Mouse (Mus musculus): ENCODE results near the gene Slc39a7. TPM values are rescaled to one million over a fixed set of nuclear protein-coding genes. Genes with fewer than 3 reads are reported as not detected.
"Not testable (repeated sequence)": the region's sequence is repeated elsewhere in the genome, so short reads cannot be mapped to it uniquely, and the experiment has no call there.

Gene Slc39a7
- polyA plus RNA-seq, 1 experiment = 92.7 TPM

GRCm38 (mm10) chr17:33991788-33992664, 39.5 kb downstream of the Slc39a7 start:
- H3K4me3 ChIP-seq (ENCODE audit: insufficient read depth, low read length) = no peak overlapping the region
- no peak overlapping the region for H3K27ac ChIP-seq (ENCODE audit: insufficient read depth, low read length)
- H3K4me1 ChIP-seq (ENCODE audit: control insufficient read depth, insufficient read depth, low read length) = no peaks in the 10 kb centered on the region
- TF ChIP-seq POLR2A (IDR thresholded peaks at IDR 0.05; ENCODE audit: extremely low read depth, insufficient read depth, low read length) (no peak), CTCF (IDR thresholded peaks at IDR 0.05; ENCODE audit: extremely low read depth, insufficient read depth, low read length) (peak; percentile 72)

- not testable (repeated sequence) for H3K4me1 ChIP-seq (ENCODE audit: control insufficient read depth, insufficient read depth, low read length); H3K27ac ChIP-seq (ENCODE audit: insufficient read depth, low read length); H3K4me3 ChIP-seq (ENCODE audit: insufficient read depth, low read length)
- TF ChIP-seq CTCF (IDR thresholded peaks at IDR 0.05; ENCODE audit: extremely low read depth, insufficient read depth, low read length) = peak; percentile 51
Measured at GRCm38 (mm10) chr17:33982136-33982535, 49.3 kb downstream of the Slc39a7 start.

GRCm38 (mm10) chr17:33981192-33981909, 50.1 kb downstream of the Slc39a7 start:
- Histone ChIP-seq H3K4me3 (ENCODE audit: insufficient read depth, low read length) (peak overlapping the region; percentile 33), H3K27ac (ENCODE audit: insufficient read depth, low read length) (peak overlapping the region; percentile 59)
- H3K4me1 ChIP-seq (ENCODE audit: control insufficient read depth, insufficient read depth, low read length) = not testable (repeated sequence)
- peak; percentile 72 for TF ChIP-seq POLR2A (IDR thresholded peaks at IDR 0.05; ENCODE audit: extremely low read depth, insufficient read depth, low read length)
- TF ChIP-seq CTCF (IDR thresholded peaks at IDR 0.05; ENCODE audit: extremely low read depth, insufficient read depth, low read length) = peak; percentile 29; the same call in 1 of the 2 replicates

- peak overlapping the region; percentile 22 for H3K27ac ChIP-seq (ENCODE audit: insufficient read depth, low read length)
- TF ChIP-seq POLR2A (IDR thresholded peaks at IDR 0.05; ENCODE audit: extremely low read depth, insufficient read depth, low read length) = no peak
- no peak for TF ChIP-seq CTCF (IDR thresholded peaks at IDR 0.05; ENCODE audit: extremely low read depth, insufficient read depth, low read length)
- H3K4me3 ChIP-seq (ENCODE audit: insufficient read depth, low read length) = no peak overlapping the region
- H3K4me1 ChIP-seq (ENCODE audit: control insufficient read depth, insufficient read depth, low read length) = no peaks in the 10 kb centered on the region
Measured at GRCm38 (mm10) chr17:33980181-33981035, 51.1 kb downstream of the Slc39a7 start.

- Histone ChIP-seq H3K27ac (ENCODE audit: insufficient read depth, low read length) (no peak overlapping the region), H3K4me3 (ENCODE audit: insufficient read depth, low read length) (no peak overlapping the region), H3K4me1 (ENCODE audit: control insufficient read depth, insufficient read depth, low read length) (no peaks in the 10 kb centered on the region)
- TF ChIP-seq CTCF (IDR thresholded peaks at IDR 0.05; ENCODE audit: extremely low read depth, insufficient read depth, low read length) = no peak
- TF ChIP-seq POLR2A (IDR thresholded peaks at IDR 0.05; ENCODE audit: extremely low read depth, insufficient read depth, low read length) = no peak
Measured at GRCm38 (mm10) chr17:33979512-33980050, 51.9 kb downstream of the Slc39a7 start.

GRCm38 (mm10) chr17:33978631-33979031, 52.9 kb downstream of the Slc39a7 start:
- H3K4me3 ChIP-seq (ENCODE audit: insufficient read depth, low read length) = peak overlapping the region; percentile 38
- H3K4me1 ChIP-seq (ENCODE audit: control insufficient read depth, insufficient read depth, low read length) = no peaks in the 10 kb centered on the region
- TF ChIP-seq POLR2A (IDR thresholded peaks at IDR 0.05; ENCODE audit: extremely low read depth, insufficient read depth, low read length) = peak; percentile 36; the same call in 1 of the 2 replicates
- TF ChIP-seq CTCF (IDR thresholded peaks at IDR 0.05; ENCODE audit: extremely low read depth, insufficient read depth, low read length) = no peak
- no peak overlapping the region for H3K27ac ChIP-seq (ENCODE audit: insufficient read depth, low read length)

Other genes with a start within 250 kb of the Slc39a7 start
- gene Angptl4, start 249.9 kb downstream of the Slc39a7 start, polyA plus RNA-seq (2012; rRNA removed) = 2.4 and 2.9 TPM in 2 replicates
- gene Kank3, start 221.2 kb downstream of the Slc39a7 start, polyA plus RNA-seq (2012; rRNA removed) = 59.0 and 69.7 TPM in 2 replicates
- gene Rps28, start 207.1 kb downstream of the Slc39a7 start, polyA plus RNA-seq (2012; rRNA removed) = 587 and 641 TPM in 2 replicates
- gene Ndufa7, start 207.1 kb downstream of the Slc39a7 start, polyA plus RNA-seq (2012; rRNA removed) = 304 and 328 TPM in 2 replicates
- gene Cd320, start 188.6 kb downstream of the Slc39a7 start, polyA plus RNA-seq (2012; rRNA removed) = 30.0 and 33.0 TPM in 2 replicates
- gene Gm7029, start 157.8 kb downstream of the Slc39a7 start, polyA plus RNA-seq (2012; rRNA removed) = not detected in 2 replicates
- 2.0 and 2.3 TPM in 2 replicates for gene Kifc1, start 141.0 kb downstream of the Slc39a7 start, polyA plus RNA-seq (2012; rRNA removed)
- 1.7 TPM in 2 replicates for gene Platr17, start 126.5 kb downstream of the Slc39a7 start, polyA plus RNA-seq (2012; rRNA removed)
- 27.2 and 27.4 TPM in 2 replicates for gene Daxx, start 122.3 kb downstream of the Slc39a7 start, polyA plus RNA-seq (2012; rRNA removed)
- 22.1 and 22.3 TPM in 2 replicates for gene Tapbp, start 115.8 kb downstream of the Slc39a7 start, polyA plus RNA-seq (2012; rRNA removed)
- gene Zbtb22, start 115.8 kb downstream of the Slc39a7 start, polyA plus RNA-seq (2012; rRNA removed) = 31.9 and 33.5 TPM in 2 replicates
- gene Rgl2, start 102.1 kb downstream of the Slc39a7 start, polyA plus RNA-seq (2012; rRNA removed) = 164 and 177 TPM in 2 replicates
- 113 and 116 TPM in 2 replicates for gene Pfdn6, start 91.3 kb downstream of the Slc39a7 start, polyA plus RNA-seq (2012; rRNA removed)
- gene Wdr46, start 91.0 kb downstream of the Slc39a7 start, polyA plus RNA-seq (2012; rRNA removed) = 13.5 TPM in 2 replicates
- gene B3galt4, start 80.2 kb downstream of the Slc39a7 start, polyA plus RNA-seq (2012; rRNA removed) = 7.0 and 7.8 TPM in 2 replicates
- 79.3 and 82.2 TPM in 2 replicates for gene Vps52, start 75.9 kb downstream of the Slc39a7 start, polyA plus RNA-seq (2012; rRNA removed)
- 410 and 435 TPM in 2 replicates for gene Rps18, start 75.7 kb downstream of the Slc39a7 start, polyA plus RNA-seq (2012; rRNA removed)
- gene H2-K1, start 31.3 kb downstream of the Slc39a7 start, polyA plus RNA-seq (2012; rRNA removed) = 72.2 and 79.0 TPM in 2 replicates
- 73.1 and 73.2 TPM in 2 replicates for gene Ring1, start 7.0 kb downstream of the Slc39a7 start, polyA plus RNA-seq (2012; rRNA removed)
- gene H2-Ke6, start 3.6 kb downstream of the Slc39a7 start, polyA plus RNA-seq (2012; rRNA removed) = 59.6 and 61.7 TPM in 2 replicates
- 78.5 and 81.5 TPM in 2 replicates for gene Rxrb, start 130 bp upstream of the Slc39a7 start, polyA plus RNA-seq (2012; rRNA removed)
- gene Col11a2, start 7.8 kb upstream of the Slc39a7 start, polyA plus RNA-seq (2012; rRNA removed) = 9.3 and 12.1 TPM in 2 replicates
- 1.4 and 1.7 TPM in 2 replicates for gene H2-Oa, start 60.7 kb upstream of the Slc39a7 start, polyA plus RNA-seq (2012; rRNA removed)
- 27.3 and 29.4 TPM in 2 replicates for gene H2-DMa, start 87.9 kb upstream of the Slc39a7 start, polyA plus RNA-seq (2012; rRNA removed)
- gene Brd2, start 91.0 kb upstream of the Slc39a7 start, polyA plus RNA-seq (2012; rRNA removed) = 181 and 184 TPM in 2 replicates
- 0.79 and 0.84 TPM in 2 replicates for gene H2-DMb2, start 111.6 kb upstream of the Slc39a7 start, polyA plus RNA-seq (2012; rRNA removed)
- 3.6 and 4.5 TPM in 2 replicates for gene H2-DMb1, start 121.4 kb upstream of the Slc39a7 start, polyA plus RNA-seq (2012; rRNA removed)
- 2.7 and 3.4 TPM in 2 replicates for gene Tap1, start 155.9 kb upstream of the Slc39a7 start, polyA plus RNA-seq (2012; rRNA removed)
- gene Psmb9, start 156.1 kb upstream of the Slc39a7 start, polyA plus RNA-seq (2012; rRNA removed) = 3.0 and 3.8 TPM in 2 replicates
- gene Psmb8, start 166.0 kb upstream of the Slc39a7 start, polyA plus RNA-seq (2012; rRNA removed) = 8.7 and 10.1 TPM in 2 replicates
- gene Tap2, start 171.8 kb upstream of the Slc39a7 start, polyA plus RNA-seq (2012; rRNA removed) = 7.9 and 8.3 TPM in 2 replicates
- 1.0 and 1.5 TPM in 2 replicates for gene H2-Ob, start 207.2 kb upstream of the Slc39a7 start, polyA plus RNA-seq (2012; rRNA removed)
- gene H2-Ab1, start 226.0 kb upstream of the Slc39a7 start, polyA plus RNA-seq (2012; rRNA removed) = 3.1 and 3.6 TPM in 2 replicates

Data from cortical plate, adult 2 months (tissue).